Mouse (Mus musculus) thymus, postnatal 36 days (tissue): Measurements from ENCODE around the gene Rab12.

Experiments used
- DNase-seq, 2 experiments: peaks; one replicate each; pipeline ENCODE4 v3.0.0; 2022; ENCODE audit warnings: mixed read lengths in 2 of 2

Gene Rab12

GRCm38 (mm10) chr17:66447007-66447312 lies 72.6 kb downstream of the Rab12 start:
- no peak for DNase-seq

GRCm38 (mm10) chr17:66446196-66447006 lies 73.1 kb downstream of the Rab12 start:
- no peak for DNase-seq
